Mouse (Mus musculus): Measurements from ENCODE around the gene Slirp.
"Not testable (repeated sequence)": the region's sequence is repeated elsewhere in the genome, so short reads cannot be mapped to it uniquely, and the experiment has no call there.

The Slirp gene

GRCm38 (mm10) chr12:87428885-87429284 lies 14.8 kb upstream of the Slirp start:
- no peak for DNase-seq (ENCODE audit: low spot score in 2 of 2)

- DNase-seq (ENCODE audit: low spot score in 2 of 2), result no peak
These were observed 1.2 kb upstream of the Slirp start for GRCm38 (mm10) chr12:87442177-87443114.

- DNase-seq (ENCODE audit: low spot score in 2 of 2), result no peak
These were observed 489 bp upstream of the Slirp start for GRCm38 (mm10) chr12:87443115-87443699.

GRCm38 (mm10) chr12:87444211-87444610 lies 515 bp downstream of the Slirp start:
- DNase-seq (ENCODE audit: low spot score in 2 of 2), result no peak

GRCm38 (mm10) chr12:87449456-87449855 lies 5.8 kb downstream of the Slirp start:
- DNase-seq (ENCODE audit: low spot score in 2 of 2), result no peak

GRCm38 (mm10) chr12:87464678-87465297 lies 21.1 kb downstream of the Slirp start:
- DNase-seq (ENCODE audit: low spot score in 2 of 2), result no peak

- no peak for DNase-seq (ENCODE audit: low spot score in 2 of 2)
These were observed 26.8 kb downstream of the Slirp start for GRCm38 (mm10) chr12:87470263-87471136.

GRCm38 (mm10) chr12:87471421-87471963 lies 27.8 kb downstream of the Slirp start:
- peak in 1 of 2 experiments; percentile 46 for DNase-seq (ENCODE audit: low spot score in 2 of 2)

- DNase-seq (ENCODE audit: low spot score in 2 of 2), result peak; percentile 93 to 97
These were observed 28.5 kb downstream of the Slirp start, which contains the start of gene Snw1 for GRCm38 (mm10) chr12:87471964-87472786. TSS of gene Snw1 (minus strand) at chr12:87472274.

GRCm38 (mm10) chr12:87474756-87475155 lies 31.1 kb downstream of the Slirp start:
- no peak for DNase-seq (ENCODE audit: low spot score in 2 of 2)

- DNase-seq (ENCODE audit: low spot score in 2 of 2), result not testable (repeated sequence)
These were observed 38.8 kb downstream of the Slirp start for GRCm38 (mm10) chr12:87482482-87482881.

GRCm38 (mm10) chr12:87488683-87489082 lies 45.0 kb downstream of the Slirp start:
- DNase-seq (ENCODE audit: low spot score in 2 of 2), result not testable (repeated sequence)

GRCm38 (mm10) chr12:87494421-87494820 lies 50.7 kb downstream of the Slirp start, which contains the start of gene Gm5788:
TSS of gene Gm5788 (plus strand) at chr12:87494721.
- DNase-seq (ENCODE audit: low spot score in 2 of 2), result not testable (repeated sequence)

Data from frontal cortex, postnatal 36 days (tissue).